ENCODE assay signal across 1 mouse cellular context in the genomic region with DNA sequence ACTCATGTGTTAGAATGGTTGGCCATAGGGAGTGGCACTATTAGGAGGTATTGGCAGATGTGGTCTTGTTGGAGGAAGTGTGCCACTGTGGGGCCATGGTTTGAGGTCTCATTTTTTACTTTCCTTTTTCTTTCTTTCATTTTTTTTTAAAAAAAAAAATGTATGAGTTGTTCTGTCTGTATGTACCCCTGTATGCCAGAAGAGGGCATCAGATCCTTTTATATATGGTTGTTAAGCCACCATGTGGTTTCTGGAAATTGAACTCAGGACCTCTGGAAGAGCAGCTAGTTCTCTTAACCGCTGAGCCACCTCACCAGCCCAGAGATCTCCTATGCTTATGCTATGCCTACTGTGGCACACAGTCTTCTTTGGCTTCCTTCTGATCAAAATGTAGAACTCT.
TF ChIP-seq lines count a peak whose summit lies in the region.

No protein-coding gene starts in this region.

TF ChIP-seq in ES-E14, 5 proteins besides CTCF, POLR2A, EP300 and RAD21:
- TF ChIP-seq MAFK (IDR thresholded peaks at IDR 0.05; ENCODE audit: insufficient read depth, low read depth, low read length) (no peak), ZC3H11A (IDR thresholded peaks at IDR 0.05; ENCODE audit: borderline replicate concordance, low read depth, low read length) (no peak), ZNF384 (IDR thresholded peaks at IDR 0.05; ENCODE audit: low read depth, low read length) (peak; percentile 63; the same call in 1 of the 2 replicates)
TF ChIP-seq in ES-E14: peak in this region for 1.
